Mouse (Mus musculus) limb, embryonic 10.5 days (tissue): ENCODE results near the gene Borcs5. TPM values are rescaled to one million over a fixed set of nuclear protein-coding genes. Genes with fewer than 3 reads are reported as not detected.
A peak's percentile ranks its signal among the peaks of the same experiment; 100 is the strongest.

ENCODE experiments used
- DNase-seq: peaks from one replicate; pipeline ENCODE4 v3.0.0-alpha.2; 2017; ENCODE audit warnings: low spot score
- H3K27ac ChIP-seq: fragments of 300-500 bp; sonication (generic); 2 replicates; pipeline ENCODE4 v1.5.1; 2016; ENCODE audit warnings: mild to moderate bottlenecking
- H3K27me3 ChIP-seq: fragments of 300-500 bp; sonication (generic); 2 replicates; pipeline ENCODE4 v1.6.1; 2016; ENCODE audit warnings: low read depth, mild to moderate bottlenecking; ENCODE audit not compliant: poor library complexity, severe bottlenecking
- H3K36me3 ChIP-seq: fragments of 300-500 bp; sonication (generic); 2 replicates; pipeline ENCODE4 v1.6.1; 2016; ENCODE audit warnings: mild to moderate bottlenecking, moderate library complexity
- H3K4me1 ChIP-seq: fragments of 300-500 bp; sonication (generic); 2 replicates; pipeline ENCODE4 v1.6.1; 2016
- H3K4me3 ChIP-seq: fragments of 300-500 bp; sonication (generic); 2 replicates; pipeline ENCODE4 v1.5.1; 2016; ENCODE audit warnings: mild to moderate bottlenecking, moderate library complexity
- H3K9me3 ChIP-seq: fragments of 300-500 bp; sonication (generic); replicated peaks from 2 replicates; pipeline ENCODE4 v1.6.1; 2016; ENCODE audit warnings: mild to moderate bottlenecking
- whole genome bisulfite sequencing: fragments of 180-500 bp; shearing (Covaris S2); methylation state at CpG from one replicate; pipeline ENCODE4 v1.1.7; 2016; 5-methylcytosine and 5-hydroxymethylcytosine counted together
- polyA plus RNA-seq: library from polyadenylated mRNA; unstranded; fragments of >200 nt; fragmentation: Nextera tagmentation; extraction: Ambion mirVana; gene quantifications from 2 replicates; pipeline ENCODE4 v1.2.1, GENCODE M21; 2016

Borcs5 gene
- 14.8 and 18.0 TPM in 2 replicates for polyA plus RNA-seq

- 88% methylated on average over 3 of the region's 3 CpGs for WGBS
- no peak within 1 kb of the TSS for H3K4me3 ChIP-seq
- peaks cover under 1% of the 10 kb centered on the region; the same call in 1 of the 2 replicates for H3K27me3 ChIP-seq
- no peak within 1 kb of the TSS for H3K27ac ChIP-seq
- H3K36me3 ChIP-seq: no peaks in the 10 kb centered on the region
- no peaks in the 10 kb centered on the region for H3K9me3 ChIP-seq
- DNase-seq: no peak
- peaks cover 9% of the 10 kb centered on the region; the same call in 1 of the 2 replicates for H3K4me1 ChIP-seq
Observed at GRCm38 (mm10) chr6:134639210-134639609, at the start of gene Borcs5. Gene Borcs5, plus strand, starts transcription at chr6:134639510.

- Histone ChIP-seq H3K4me3 (no peak overlapping the region), H3K9me3 (no peaks in the 10 kb centered on the region), H3K36me3 (no peaks in the 10 kb centered on the region), H3K27me3 (no peaks in the 10 kb centered on the region), H3K4me1 (0 out of 2 replicates have a peak, but pooled peaks cover 5% of the 10 kb centered on the region), H3K27ac (no peak overlapping the region)
- 83% methylated on average over 2 of the region's 2 CpGs for WGBS
- DNase-seq: no peak
Observed at GRCm38 (mm10) chr6:134591614-134592013, 47.7 kb upstream of the Borcs5 start.

- Histone ChIP-seq H3K4me3 (no peak overlapping the region), H3K9me3 (no peaks in the 10 kb centered on the region), H3K27me3 (no peaks in the 10 kb centered on the region), H3K4me1 (no peaks in the 10 kb centered on the region), H3K27ac (no peak overlapping the region), H3K36me3 (no peaks in the 10 kb centered on the region)
- no peak for DNase-seq
- WGBS: 84% methylated on average over 21 of the region's 21 CpGs
Observed at GRCm38 (mm10) chr6:134594569-134595442, 44.5 kb upstream of the Borcs5 start.

- WGBS: 86% methylated on average over 6 of the region's 6 CpGs
- no peaks in the 10 kb centered on the region for H3K27me3 ChIP-seq
- no peaks in the 10 kb centered on the region for H3K9me3 ChIP-seq
- peaks cover 19% of the 10 kb centered on the region for H3K4me1 ChIP-seq
- H3K36me3 ChIP-seq: no peaks in the 10 kb centered on the region
- H3K4me3 ChIP-seq: no peak overlapping the region
- no peak overlapping the region for H3K27ac ChIP-seq
- DNase-seq: no peak
Observed at GRCm38 (mm10) chr6:134597651-134598229, 41.6 kb upstream of the Borcs5 start.

GRCm38 (mm10) chr6:134599239-134599638 lies 40.1 kb upstream of the Borcs5 start:
- no peak for DNase-seq
- H3K9me3 ChIP-seq: no peaks in the 10 kb centered on the region
- no peaks in the 10 kb centered on the region for H3K36me3 ChIP-seq
- no peak overlapping the region for H3K4me3 ChIP-seq
- peaks cover 25% of the 10 kb centered on the region for H3K4me1 ChIP-seq
- WGBS: 91% methylated on average over 1 of the region's 1 CpGs
- H3K27ac ChIP-seq: no peak overlapping the region
- H3K27me3 ChIP-seq: no peaks in the 10 kb centered on the region

- H3K27ac ChIP-seq: peak overlapping the region; percentile 73; the same call in 1 of the 2 replicates
- H3K4me1 ChIP-seq: peaks cover 25% of the 10 kb centered on the region
- H3K36me3 ChIP-seq: no peaks in the 10 kb centered on the region
- DNase-seq: no peak
- H3K9me3 ChIP-seq: no peaks in the 10 kb centered on the region
- 58% methylated on average over 7 of the region's 7 CpGs for WGBS
- no peaks in the 10 kb centered on the region for H3K27me3 ChIP-seq
- H3K4me3 ChIP-seq: no peak overlapping the region
Observed at GRCm38 (mm10) chr6:134601130-134601529, 38.2 kb upstream of the Borcs5 start.

GRCm38 (mm10) chr6:134601766-134602165 lies 37.5 kb upstream of the Borcs5 start:
- WGBS: 36% methylated on average over 3 of the region's 3 CpGs

GRCm38 (mm10) chr6:134602371-134603003 lies 36.8 kb upstream of the Borcs5 start:
- 23% methylated on average over 10 of the region's 10 CpGs for WGBS
- DNase-seq: no peak
- peak overlapping the region; percentile 57 for H3K27ac ChIP-seq

More at GRCm38 (mm10) chr6:134601766-134602165, 37.5 kb upstream of the Borcs5 start:
- peak overlapping the region; percentile 73 for H3K27ac ChIP-seq
- peaks cover 32% of the 10 kb centered on the region for H3K4me1 ChIP-seq
- DNase-seq: no peak
- H3K4me3 ChIP-seq: peak overlapping the region; percentile 24; the same call in 1 of the 2 replicates
- H3K27me3 ChIP-seq: no peaks in the 10 kb centered on the region
- no peaks in the 10 kb centered on the region for H3K9me3 ChIP-seq
- no peaks in the 10 kb centered on the region for H3K36me3 ChIP-seq

GRCm38 (mm10) chr6:134605196-134605595 lies 34.1 kb upstream of the Borcs5 start:
- no peak overlapping the region for H3K27ac ChIP-seq
- 85% methylated on average over 3 of the region's 3 CpGs for WGBS
- no peaks in the 10 kb centered on the region for H3K27me3 ChIP-seq
- H3K4me3 ChIP-seq: no peak overlapping the region
- peaks cover 38% of the 10 kb centered on the region for H3K4me1 ChIP-seq
- H3K36me3 ChIP-seq: no peaks in the 10 kb centered on the region
- DNase-seq: no peak
- H3K9me3 ChIP-seq: no peaks in the 10 kb centered on the region

More at GRCm38 (mm10) chr6:134602371-134603003, 36.8 kb upstream of the Borcs5 start:
- Histone ChIP-seq H3K4me3 (peak overlapping the region; percentile 15; the same call in 1 of the 2 replicates), H3K4me1 (peaks cover 38% of the 10 kb centered on the region), H3K9me3 (no peaks in the 10 kb centered on the region), H3K27me3 (no peaks in the 10 kb centered on the region), H3K36me3 (no peaks in the 10 kb centered on the region)

GRCm38 (mm10) chr6:134606540-134606939 lies 32.8 kb upstream of the Borcs5 start:
- Histone ChIP-seq H3K9me3 (no peaks in the 10 kb centered on the region), H3K27ac (peak overlapping the region; percentile 51), H3K36me3 (no peaks in the 10 kb centered on the region), H3K4me1 (peaks cover 30% of the 10 kb centered on the region), H3K27me3 (no peaks in the 10 kb centered on the region), H3K4me3 (no peak overlapping the region)
- 60% methylated on average over 6 of the region's 6 CpGs for WGBS
- DNase-seq: no peak

- Histone ChIP-seq H3K27me3 (no peaks in the 10 kb centered on the region), H3K9me3 (no peaks in the 10 kb centered on the region), H3K36me3 (no peaks in the 10 kb centered on the region), H3K4me1 (peaks cover 28% of the 10 kb centered on the region), H3K4me3 (no peak overlapping the region), H3K27ac (peak overlapping the region; percentile 51)
- DNase-seq: no peak
- WGBS: 65% methylated on average over 9 of the region's 9 CpGs
Observed at GRCm38 (mm10) chr6:134606949-134607746, 32.2 kb upstream of the Borcs5 start.

- H3K4me3 ChIP-seq: no peak overlapping the region
- no peak overlapping the region for H3K27ac ChIP-seq
- H3K27me3 ChIP-seq: no peaks in the 10 kb centered on the region
- peaks cover 21% of the 10 kb centered on the region for H3K4me1 ChIP-seq
- no peaks in the 10 kb centered on the region for H3K36me3 ChIP-seq
- WGBS: 81% methylated on average over 9 of the region's 9 CpGs
- no peak for DNase-seq
- no peaks in the 10 kb centered on the region for H3K9me3 ChIP-seq
Observed at GRCm38 (mm10) chr6:134610380-134610779, 28.9 kb upstream of the Borcs5 start.
